Mouse (Mus musculus) hindbrain, embryonic 10.5 days (tissue): ENCODE measurements around the gene Wdfy2. TPM values are rescaled to one million over a fixed set of nuclear protein-coding genes. Genes with fewer than 3 reads are reported as not detected.
A peak's percentile ranks its signal among the peaks of the same experiment; 100 is the strongest.

Source experiments
- DNase-seq: peaks from one replicate; pipeline ENCODE4 v3.0.0-alpha.2; 2017; ENCODE audit warnings: low spot score
- H3K27ac ChIP-seq: fragments of 300-500 bp; sonication (generic); 2 replicates; pipeline ENCODE4 v1.5.1; 2016; ENCODE audit warnings: mild to moderate bottlenecking, moderate library complexity
- H3K27me3 ChIP-seq: fragments of 300-500 bp; sonication (generic); 2 replicates; pipeline ENCODE4 v1.6.1; 2016; ENCODE audit warnings: mild to moderate bottlenecking; ENCODE audit not compliant: poor library complexity, insufficient read depth, severe bottlenecking
- H3K36me3 ChIP-seq: fragments of 300-500 bp; sonication (generic); 2 replicates; pipeline ENCODE4 v1.6.1; 2016; ENCODE audit warnings: mild to moderate bottlenecking, moderate library complexity
- H3K4me1 ChIP-seq: fragments of 300-500 bp; sonication (generic); replicated peaks from 2 replicates; pipeline ENCODE4 v1.6.1; 2016; ENCODE audit warnings: mild to moderate bottlenecking
- H3K4me3 ChIP-seq: fragments of 300-500 bp; sonication (generic); 2 replicates; pipeline ENCODE4 v1.5.1; 2016; ENCODE audit warnings: mild to moderate bottlenecking, moderate library complexity
- H3K9me3 ChIP-seq: fragments of 300-500 bp; sonication (generic); 2 replicates; pipeline ENCODE4 v1.6.1; 2016; ENCODE audit warnings: mild to moderate bottlenecking, moderate library complexity
- WGBS: fragments of 180-500 bp; shearing (Covaris S2); methylation state at CpG from one replicate; pipeline ENCODE4 v1.1.7; 2016; 5-methylcytosine and 5-hydroxymethylcytosine counted together
- polyA plus RNA-seq: library from polyadenylated mRNA; unstranded; fragments of >200 nt; fragmentation: Nextera tagmentation; extraction: Ambion mirVana; gene quantifications from 2 replicates; pipeline ENCODE4 v1.2.1, GENCODE M21; 2016

Gene Wdfy2
- polyA plus RNA-seq, 1 experiment from 2014 or later = 12.9 TPM

DNA sequence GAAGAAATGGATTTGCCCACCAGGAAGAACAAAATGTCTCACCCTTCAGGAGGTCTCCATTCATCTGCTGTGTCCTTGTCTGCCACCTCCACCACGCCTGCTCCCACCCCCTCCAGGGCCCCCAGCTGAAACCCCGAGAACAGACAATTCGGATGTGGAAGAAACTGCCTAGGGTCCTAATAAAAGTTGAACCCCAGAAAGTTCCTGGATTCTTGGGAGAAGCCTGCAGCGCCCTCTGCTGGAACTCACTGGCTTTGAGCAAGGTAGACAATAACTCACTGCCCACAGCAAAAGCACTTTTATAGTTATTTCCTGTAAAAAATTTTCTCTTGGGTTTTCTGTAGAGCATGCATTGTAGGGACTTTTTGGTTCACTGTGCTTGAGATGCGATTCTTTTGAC lies 137.6 kb downstream of the Wdfy2 start:
- peaks cover 9% of the 10 kb centered on the region; the same call in 1 of the 2 replicates for H3K4me1 ChIP-seq
- H3K27ac ChIP-seq = no peak overlapping the region; the same call in 1 of the 2 replicates
- DNase-seq = peak; percentile 71
- H3K9me3 ChIP-seq = no peaks in the 10 kb centered on the region
- 17% methylated on average over 5 of the region's 5 CpGs for WGBS
- no peaks in the 10 kb centered on the region; the same call in 1 of the 2 replicates for H3K27me3 ChIP-seq
- peak overlapping the region; percentile 4; the same call in 1 of the 2 replicates for H3K4me3 ChIP-seq
- H3K36me3 ChIP-seq = no peaks in the 10 kb centered on the region

DNA sequence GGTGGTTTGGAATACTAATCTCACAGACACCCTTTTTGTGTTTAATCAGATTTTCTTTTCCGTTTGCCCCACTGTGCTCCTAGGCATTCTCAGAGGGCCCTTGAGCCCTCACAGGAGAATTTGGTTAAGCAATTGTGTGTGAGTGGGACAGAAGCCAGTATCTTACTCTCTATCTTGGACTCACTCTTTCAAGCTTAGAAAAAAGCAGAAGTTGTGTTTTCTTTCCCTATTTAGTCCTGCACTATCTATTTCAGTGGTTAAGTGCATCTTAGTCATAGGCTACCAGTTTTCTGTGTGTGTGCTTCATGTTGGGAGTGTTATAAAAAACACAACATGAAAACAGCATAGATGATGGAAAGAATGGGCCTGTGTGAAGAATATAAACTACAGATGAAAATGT lies 142.3 kb downstream of the Wdfy2 start:
- H3K27me3 ChIP-seq = no peaks in the 10 kb centered on the region
- H3K27ac ChIP-seq = no peak overlapping the region
- DNase-seq = no peak
- H3K4me1 ChIP-seq = peaks cover 2% of the 10 kb centered on the region; the same call in 1 of the 2 replicates
- no peaks in the 10 kb centered on the region for H3K9me3 ChIP-seq
- no peaks in the 10 kb centered on the region for H3K36me3 ChIP-seq
- WGBS = 82% methylated on average over 1 of the region's 1 CpGs
- H3K4me3 ChIP-seq = no peak overlapping the region

DNA sequence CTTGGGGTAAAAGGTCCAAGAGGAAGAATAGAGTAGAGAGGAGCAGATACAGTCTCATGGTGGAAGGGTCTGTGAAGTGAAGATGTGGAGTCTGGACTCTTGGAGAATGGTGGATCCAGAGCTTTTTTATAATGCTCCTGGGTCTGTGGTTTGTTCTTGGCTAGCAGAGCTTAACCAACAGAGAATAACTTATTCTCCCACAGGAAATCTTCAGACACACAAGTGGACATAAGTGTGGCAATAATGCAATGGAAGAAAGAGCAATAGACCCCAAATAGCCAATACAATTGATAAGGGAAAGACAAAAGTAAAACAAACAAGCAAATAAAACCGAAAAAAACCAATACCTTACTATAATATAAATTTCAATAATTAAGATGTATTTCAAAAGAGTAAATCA lies 146.9 kb downstream of the Wdfy2 start, which contains the start of gene Defb48:
Gene Defb48 (minus strand): TSS at position 101 of the 400 bp plus-strand sequence.
- no peak for DNase-seq
- Histone ChIP-seq H3K27me3 (no peaks in the 10 kb centered on the region), H3K9me3 (no peaks in the 10 kb centered on the region), H3K4me3 (no peak within 1 kb of the TSS), H3K27ac (no peak within 1 kb of the TSS), H3K4me1 (no peaks in the 10 kb centered on the region), H3K36me3 (no peaks in the 10 kb centered on the region)
- WGBS = 77% methylated on average over 1 of the region's 1 CpGs

DNA sequence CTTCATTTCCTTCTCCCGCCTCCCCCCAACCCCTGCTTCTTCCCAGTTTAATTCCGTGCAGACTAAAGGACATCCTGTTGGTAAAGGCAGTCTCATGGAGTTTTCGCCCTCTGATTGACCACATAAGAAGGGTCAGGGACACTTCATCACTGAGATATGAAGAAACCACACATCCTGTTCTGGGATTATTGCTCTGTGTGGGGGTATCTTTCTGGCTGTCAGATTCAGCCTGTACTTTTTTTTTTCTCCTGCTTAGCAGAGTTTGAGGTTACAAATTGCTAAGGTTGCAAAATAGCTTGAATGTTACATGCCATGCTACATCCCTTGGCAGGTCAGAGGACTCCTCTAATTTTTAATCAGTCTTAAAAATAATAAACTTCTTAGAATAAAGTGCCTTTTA lies 153.8 kb downstream of the Wdfy2 start:
- DNase-seq = no peak
- no peaks in the 10 kb centered on the region for H3K36me3 ChIP-seq
- no peaks in the 10 kb centered on the region for H3K27me3 ChIP-seq
- WGBS = 86% methylated on average over 3 of the region's 3 CpGs
- no peak overlapping the region for H3K4me3 ChIP-seq
- no peaks in the 10 kb centered on the region for H3K9me3 ChIP-seq
- H3K4me1 ChIP-seq = peaks cover 6% of the 10 kb centered on the region; the same call in 1 of the 2 replicates
- H3K27ac ChIP-seq = no peak overlapping the region

DNA sequence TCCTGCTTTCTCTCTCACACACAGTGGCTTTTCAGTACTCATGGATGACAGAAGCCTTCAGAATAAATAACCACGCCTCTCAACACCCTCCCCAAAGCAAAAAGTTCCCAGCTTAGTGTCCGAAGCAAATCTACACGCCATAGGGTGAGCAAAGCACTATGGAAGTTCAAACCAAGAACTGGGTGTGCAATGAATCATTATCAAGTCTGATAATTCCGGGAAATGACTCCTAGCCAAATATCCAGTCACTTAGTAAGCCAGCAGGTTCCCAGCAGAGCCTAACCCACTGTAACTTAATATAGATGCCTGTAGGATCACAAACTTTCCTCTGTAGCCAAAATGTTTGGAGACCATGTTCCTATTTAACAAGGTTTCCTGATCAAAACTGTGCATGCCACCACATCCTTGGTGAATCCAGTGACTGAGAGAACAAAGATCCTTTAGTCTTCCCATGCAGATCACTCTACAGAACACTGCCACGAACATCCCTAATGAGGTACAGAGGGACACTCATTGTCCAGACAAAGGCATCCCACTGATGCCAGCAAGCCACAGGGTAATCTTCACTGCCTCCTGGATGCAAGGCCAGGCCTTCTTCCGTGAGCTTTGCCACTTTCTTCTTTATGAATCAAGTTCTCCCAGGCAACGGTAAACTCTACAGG lies 154.5 kb downstream of the Wdfy2 start:
- no peaks in the 10 kb centered on the region for H3K36me3 ChIP-seq
- WGBS = 71% methylated on average over 7 of the region's 7 CpGs

DNA sequence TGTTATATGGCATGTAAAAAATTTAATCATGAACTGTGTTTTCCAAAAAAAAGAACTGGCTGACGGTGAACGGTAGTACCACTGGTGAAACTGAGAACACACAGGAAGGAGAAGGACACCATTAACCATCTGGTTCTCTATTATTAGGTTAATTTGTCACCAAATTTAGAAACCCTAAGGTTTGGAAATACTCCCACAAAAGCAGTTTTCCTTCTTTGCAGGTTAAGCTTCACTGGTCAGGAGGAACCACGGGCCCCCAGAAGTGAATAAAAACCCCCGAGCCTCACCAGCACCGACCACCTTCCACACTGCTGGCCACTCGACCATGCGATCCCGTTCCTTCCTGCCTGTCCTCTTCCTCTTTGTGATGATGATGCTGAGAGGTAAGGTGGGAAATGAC lies 160.3 kb downstream of the Wdfy2 start, which contains the start of gene Defb47:
Gene Defb47 (plus strand): TSS at position 301 of the 400 bp plus-strand sequence.
- WGBS = 83% methylated on average over 8 of the region's 8 CpGs
- H3K4me1 ChIP-seq = 0 out of 2 replicates have a peak, but pooled peaks cover 4% of the 10 kb centered on the region
- no peak for DNase-seq
- H3K4me3 ChIP-seq = no peak within 1 kb of the TSS
- H3K27ac ChIP-seq = no peak within 1 kb of the TSS
- no peaks in the 10 kb centered on the region for H3K36me3 ChIP-seq
- no peaks in the 10 kb centered on the region for H3K9me3 ChIP-seq
- H3K27me3 ChIP-seq = no peaks in the 10 kb centered on the region

More for the DNA sequence above, 154.5 kb downstream of the Wdfy2 start:
- Histone ChIP-seq H3K27ac (no peak overlapping the region), H3K27me3 (no peaks in the 10 kb centered on the region), H3K4me1 (peaks cover 6% of the 10 kb centered on the region; the same call in 1 of the 2 replicates), H3K9me3 (no peaks in the 10 kb centered on the region), H3K4me3 (no peak overlapping the region)
- DNase-seq = no peak

DNA sequence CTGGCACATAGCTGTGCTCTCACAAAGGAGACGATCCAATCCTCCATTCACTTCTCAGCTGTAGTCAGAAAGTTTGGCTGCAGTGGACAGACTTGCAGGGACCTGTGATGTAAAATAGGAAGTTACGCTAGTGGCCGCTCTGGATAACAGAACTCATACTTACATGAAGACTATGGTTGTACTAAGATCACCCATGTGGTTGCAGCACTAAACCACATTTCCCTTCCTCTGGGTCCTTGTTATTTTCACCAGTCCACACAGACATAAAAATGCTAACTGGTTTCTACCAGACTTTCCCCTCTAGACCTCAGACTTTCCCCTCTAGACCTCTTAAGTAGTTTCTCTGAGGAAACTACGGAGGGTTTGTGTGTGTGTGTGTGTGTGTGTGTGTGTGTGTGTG lies 161.5 kb downstream of the Wdfy2 start:
- no peaks in the 10 kb centered on the region for H3K9me3 ChIP-seq
- WGBS = 90% methylated on average over 4 of the region's 4 CpGs
- no peak overlapping the region for H3K4me3 ChIP-seq
- H3K27ac ChIP-seq = no peak overlapping the region
- H3K4me1 ChIP-seq = no peaks in the 10 kb centered on the region
- no peaks in the 10 kb centered on the region for H3K27me3 ChIP-seq
- no peak for DNase-seq
- no peaks in the 10 kb centered on the region for H3K36me3 ChIP-seq

DNA sequence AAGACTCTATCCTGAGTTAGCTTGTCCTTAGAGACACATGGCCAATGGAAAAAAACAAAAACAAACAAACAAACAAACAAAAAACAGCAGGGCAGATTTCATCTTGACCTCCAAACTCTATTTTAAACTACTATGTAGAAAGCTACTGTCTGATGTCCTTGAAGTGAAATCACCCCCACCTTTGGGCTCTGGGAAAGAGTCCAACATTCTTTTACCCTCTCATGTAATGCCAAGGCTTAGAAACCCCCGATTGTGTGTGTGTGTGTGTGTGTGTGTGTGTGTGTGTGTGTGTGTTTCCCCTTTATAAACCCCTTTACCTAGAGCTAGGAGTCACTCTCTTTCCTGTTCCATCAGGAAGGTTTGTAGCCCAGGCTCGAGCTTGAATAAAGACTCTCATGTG lies 165.1 kb downstream of the Wdfy2 start:
- H3K27me3 ChIP-seq = no peaks in the 10 kb centered on the region

More for the DNA sequence above, 165.1 kb downstream of the Wdfy2 start:
- H3K9me3 ChIP-seq = no peaks in the 10 kb centered on the region
- H3K36me3 ChIP-seq = no peaks in the 10 kb centered on the region
- WGBS = 87% methylated on average over 2 of the region's 2 CpGs
- DNase-seq = no peak
- H3K4me1 ChIP-seq = no peaks in the 10 kb centered on the region
- no peak overlapping the region for H3K4me3 ChIP-seq
- no peak overlapping the region for H3K27ac ChIP-seq

Other genes with a start within 250 kb of the Wdfy2 start
- not detected in 2 replicates for gene Serpine3, start 174.0 kb upstream of the Wdfy2 start, polyA plus RNA-seq
- 17.7 and 20.5 TPM in 2 replicates for gene Ints6, start 76.5 kb upstream of the Wdfy2 start, polyA plus RNA-seq
- not detected in 2 replicates for gene Defb48, start 146.8 kb downstream of the Wdfy2 start, polyA plus RNA-seq
- gene Defb47, start 160.4 kb downstream of the Wdfy2 start, polyA plus RNA-seq = not detected in 2 replicates
- not detected in 2 replicates for gene Defb43, start 174.1 kb downstream of the Wdfy2 start, polyA plus RNA-seq
- gene Defb42, start 209.3 kb downstream of the Wdfy2 start, polyA plus RNA-seq = 0.10 TPM in 1 of 2 replicates, not detected in the other
- not detected in 2 replicates for gene Defb30, start 212.3 kb downstream of the Wdfy2 start, polyA plus RNA-seq